Mouse (Mus musculus): ENCODE measurements around the gene Espnl.

GRCm38 (mm10) chr1:91312273-91312672 is 9.6 kb upstream of the Espnl start:
- TF ChIP-seq POLR2A (IDR thresholded peaks at IDR 0.05; ENCODE audit: low read depth, low read length): no peak
- no peak for TF ChIP-seq CTCF (conservative IDR thresholded peaks at IDR 0.05; ENCODE audit: insufficient read depth, insufficient read length, low read depth, low read length)

Measured in kidney, adult 2 months (tissue).